Mouse (Mus musculus) thymus, adult 2 months (tissue): ENCODE results near the gene Tmem234. TPM values are rescaled to one million over a fixed set of nuclear protein-coding genes. Genes with fewer than 3 reads are reported as not detected.
A peak's percentile ranks its signal among the peaks of the same experiment; 100 is the strongest.

Experiments used
- DNase-seq: peaks from one replicate; pipeline ENCODE4 v3.0.0; 2021
- H3K27ac ChIP-seq: fragments of 200-500 bp; 2 replicates; pipeline ENCODE4 v1.5.1; 2012; ENCODE audit warnings: low read length, control low read depth; ENCODE audit not compliant: control insufficient read depth, insufficient read depth
- H3K27me3 ChIP-seq: fragments of 200-500 bp; 2 replicates; pipeline ENCODE4 v1.6.1; 2012; ENCODE audit warnings: mild to moderate bottlenecking, low read length, moderate library complexity, mixed read lengths; ENCODE audit not compliant: control insufficient read depth, insufficient read depth
- H3K36me3 ChIP-seq: fragments of 200-500 bp; 2 replicates; pipeline ENCODE4 v1.6.1; 2012; ENCODE audit warnings: mild to moderate bottlenecking, low read length, moderate library complexity; ENCODE audit not compliant: control insufficient read depth, insufficient read depth
- H3K4me1 ChIP-seq: fragments of 200-500 bp; replicated peaks from 2 replicates; pipeline ENCODE4 v1.6.1; 2012; ENCODE audit warnings: low read length; ENCODE audit not compliant: control insufficient read depth, insufficient read depth
- H3K4me3 ChIP-seq: fragments of 200-500 bp; 2 replicates; pipeline ENCODE4 v1.5.1; 2012; ENCODE audit warnings: mild to moderate bottlenecking, low read length, control low read depth, moderate library complexity; ENCODE audit not compliant: control insufficient read depth, insufficient read depth
- CTCF ChIP-seq: fragments of 200-500 bp; IDR thresholded peaks from 2 replicates; pipeline ENCODE4 v1.5.1; 2012; ENCODE audit warnings: mild to moderate bottlenecking, control low read depth, low read length, moderate library complexity, borderline replicate concordance; ENCODE audit not compliant: control insufficient read depth, poor library complexity, insufficient read depth; ENCODE audit errors: extremely low read depth
- POLR2A ChIP-seq: fragments of 200-500 bp; IDR thresholded peaks from 2 replicates; pipeline ENCODE4 v1.6.1; 2012; ENCODE audit warnings: mild to moderate bottlenecking, low read length, control low read depth, moderate library complexity; ENCODE audit not compliant: control insufficient read depth, poor library complexity, insufficient read depth; ENCODE audit errors: extremely low read depth
- WGBS: fragments of 180-500 bp; shearing (Covaris S2); methylation state at CpG from one replicate; pipeline ENCODE4 v1.1.7; 2018; 5-methylcytosine and 5-hydroxymethylcytosine counted together
- polyA plus RNA-seq: library from polyadenylated mRNA; depleted of rRNA; stranded (reverse); fragments of >200 nt; gene quantifications from 2 replicates; pipeline ENCODE4 v1.2.3, GENCODE M21; 2012; rRNA removed

Gene Tmem234
- polyA plus RNA-seq, 1 experiment = 257 TPM

GRCm38 (mm10) chr4:129662255-129662813 lies 61.9 kb downstream of the Tmem234 start:
- Histone ChIP-seq H3K4me1 (no peaks in the 10 kb centered on the region; the same call in 1 of the 2 replicates), H3K36me3 (peaks cover 32% of the 10 kb centered on the region), H3K27me3 (no peaks in the 10 kb centered on the region), H3K27ac (no peak overlapping the region), H3K4me3 (no peak overlapping the region)
- no peak for TF ChIP-seq POLR2A
- no peak for DNase-seq
- WGBS = 41% methylated on average over 3 of the region's 3 CpGs

GRCm38 (mm10) chr4:129671491-129672082 lies 71.1 kb downstream of the Tmem234 start:
- Histone ChIP-seq H3K36me3 (no peaks in the 10 kb centered on the region), H3K4me1 (peaks cover 5% of the 10 kb centered on the region), H3K4me3 (peak overlapping the region; percentile 93), H3K27ac (no peak overlapping the region), H3K27me3 (no peaks in the 10 kb centered on the region)
- WGBS = 6% methylated on average over 12 of the region's 12 CpGs
- TF ChIP-seq POLR2A (no peak), CTCF (no peak)
- DNase-seq = peak; percentile 64

DNA sequence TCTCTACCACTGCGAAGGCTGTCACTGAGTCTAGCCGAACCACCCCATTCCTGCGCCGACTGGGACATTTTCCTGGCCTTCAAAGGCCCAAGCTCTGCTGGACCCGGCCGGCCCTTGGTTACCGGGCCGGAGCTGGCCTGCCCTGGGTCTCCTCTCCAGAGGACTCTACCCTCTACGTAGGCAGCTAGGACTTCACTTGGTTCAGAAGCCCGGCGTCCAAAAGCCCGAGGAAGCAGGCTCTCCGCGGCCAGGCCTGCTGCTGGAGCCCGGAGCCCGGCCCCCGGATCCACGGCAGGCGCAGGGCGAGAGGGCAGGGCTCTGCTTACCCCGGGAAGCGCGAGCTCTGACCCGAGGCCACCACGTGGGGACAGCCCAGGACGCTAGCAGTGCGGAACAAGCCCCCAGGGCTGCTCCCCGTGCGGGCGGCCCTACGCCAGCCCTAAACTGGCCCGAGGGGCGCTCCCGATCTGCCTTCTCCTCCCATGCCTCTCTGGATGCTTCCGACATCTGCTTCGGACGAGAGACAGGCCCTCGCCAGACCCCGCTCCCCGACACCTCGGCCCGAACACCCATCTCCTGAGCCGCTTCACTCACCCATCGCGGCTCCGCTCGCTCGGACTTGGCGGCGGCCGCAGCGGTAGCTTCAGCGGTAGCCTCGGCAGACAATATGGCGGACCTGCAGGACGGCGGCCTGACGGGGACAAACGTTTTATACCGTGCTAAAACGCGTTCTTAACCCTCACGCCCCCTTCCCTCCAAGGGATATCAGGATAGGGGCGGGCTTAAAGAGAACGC lies 71.8 kb downstream of the Tmem234 start, which contains the start of gene Kpna6:
Gene Kpna6 (minus strand): TSS at position 685 of the 795 bp plus-strand sequence.
- under 1% methylated on average over 65 of the region's 65 CpGs for WGBS
- peak; percentile 86 for DNase-seq
- Histone ChIP-seq H3K27me3 (no peaks in the 10 kb centered on the region), H3K36me3 (no peaks in the 10 kb centered on the region), H3K4me1 (peaks cover 5% of the 10 kb centered on the region), H3K27ac (no peak within 1 kb of the TSS), H3K4me3 (peak within 1 kb of the TSS; percentile 93)
- peak; percentile 29; the same call in 1 of the 2 replicates for TF ChIP-seq CTCF
- TF ChIP-seq POLR2A = 0 out of 2 replicates have a peak, but pooled peaks have one; percentile 18

DNA sequence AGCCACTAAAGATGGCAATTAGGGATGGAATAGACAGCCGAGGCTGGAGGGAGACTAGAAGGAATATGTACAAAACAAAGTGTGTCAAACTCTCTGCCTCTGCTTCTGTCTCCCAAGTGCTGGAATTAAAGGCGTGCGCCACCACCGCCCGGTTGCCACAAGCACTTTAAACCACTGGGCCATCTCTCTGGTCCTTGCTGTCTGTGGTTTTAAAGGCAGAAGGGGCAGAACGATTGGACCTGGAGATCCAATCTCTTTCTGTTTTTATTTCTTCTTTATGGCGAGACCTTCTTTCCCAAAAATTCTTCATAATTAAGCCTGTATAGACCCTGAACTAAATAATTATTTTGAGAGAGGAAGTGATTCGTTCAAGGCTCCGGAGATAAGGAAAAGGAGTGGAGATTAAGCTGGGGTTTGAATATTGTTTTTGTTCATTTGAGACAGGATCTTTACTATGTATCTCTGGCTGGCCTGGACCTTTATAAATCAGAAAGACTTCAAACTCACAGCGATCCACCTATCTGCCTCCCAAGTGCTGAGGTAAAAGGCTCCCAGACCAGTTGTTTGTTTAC lies 72.5 kb downstream of the Tmem234 start:
- DNase-seq = no peak
- Histone ChIP-seq H3K4me1 (peaks cover 5% of the 10 kb centered on the region), H3K36me3 (no peaks in the 10 kb centered on the region), H3K27ac (no peak overlapping the region), H3K27me3 (no peaks in the 10 kb centered on the region), H3K4me3 (peak overlapping the region; percentile 93)
- TF ChIP-seq CTCF = no peak
- no peak for TF ChIP-seq POLR2A
- 7% methylated on average over 10 of the region's 10 CpGs for WGBS

Other genes with a start within 250 kb of the Tmem234 start
- gene Zbtb8a, start 222.6 kb upstream of the Tmem234 start, polyA plus RNA-seq = 3.3 and 3.6 TPM in 2 replicates
- 0.20 and 0.36 TPM in 2 replicates for gene Zbtb8b, start 159.8 kb upstream of the Tmem234 start, polyA plus RNA-seq
- 21.5 and 27.1 TPM in 2 replicates for gene Bsdc1, start 139.1 kb upstream of the Tmem234 start, polyA plus RNA-seq
- not detected in 2 replicates for gene Tssk3, start 109.6 kb upstream of the Tmem234 start, polyA plus RNA-seq
- gene Fam229a, start 109.5 kb upstream of the Tmem234 start, polyA plus RNA-seq = 0.92 and 1.1 TPM in 2 replicates
- 152 and 190 TPM in 2 replicates for gene Marcksl1, start 87.1 kb upstream of the Tmem234 start, polyA plus RNA-seq
- 198 and 201 TPM in 2 replicates for gene Hdac1, start 58.0 kb upstream of the Tmem234 start, polyA plus RNA-seq
- 1,584 and 1,845 TPM in 2 replicates for gene Lck, start 27.0 kb upstream of the Tmem234 start, polyA plus RNA-seq
- gene Fam167b, start 22.1 kb upstream of the Tmem234 start, polyA plus RNA-seq = 2.6 and 3.0 TPM in 2 replicates
- gene Eif3i, start within 50 bp of the Tmem234 start, polyA plus RNA-seq = 331 and 350 TPM in 2 replicates
- gene Dcdc2b, start 13.6 kb downstream of the Tmem234 start, polyA plus RNA-seq = 4.9 and 7.0 TPM in 2 replicates
- gene Iqcc, start 18.4 kb downstream of the Tmem234 start, polyA plus RNA-seq = 73.8 and 78.8 TPM in 2 replicates
- 34.8 and 35.3 TPM in 2 replicates for gene Ccdc28b, start 23.3 kb downstream of the Tmem234 start, polyA plus RNA-seq
- gene Txlna, start 40.4 kb downstream of the Tmem234 start, polyA plus RNA-seq = 70.1 and 70.8 TPM in 2 replicates
- 32.5 and 34.2 TPM in 2 replicates for gene Kpna6, start 72.1 kb downstream of the Tmem234 start, polyA plus RNA-seq
- 68.1 and 69.6 TPM in 2 replicates for gene Tmem39b, start 96.2 kb downstream of the Tmem234 start, polyA plus RNA-seq
- 126 and 209 TPM in 2 replicates for gene Khdrbs1, start 141.6 kb downstream of the Tmem234 start, polyA plus RNA-seq
- 59.5 and 71.6 TPM in 2 replicates for gene Ptp4a2, start 210.6 kb downstream of the Tmem234 start, polyA plus RNA-seq